Mouse (Mus musculus) colon, adult 2 months (tissue): ENCODE data around the gene Olfr1318. TPM values are rescaled to one million over a fixed set of nuclear protein-coding genes. Genes with fewer than 3 reads are reported as not detected.

Source experiments
- polyA plus RNA-seq: library from polyadenylated mRNA; depleted of rRNA; stranded (reverse); fragments of >200 nt; gene quantifications from 2 replicates; pipeline ENCODE4 v1.2.3, GENCODE M21; 2012; rRNA removed

Gene Olfr1318
- not detected in 2 replicates for polyA plus RNA-seq

DNA sequence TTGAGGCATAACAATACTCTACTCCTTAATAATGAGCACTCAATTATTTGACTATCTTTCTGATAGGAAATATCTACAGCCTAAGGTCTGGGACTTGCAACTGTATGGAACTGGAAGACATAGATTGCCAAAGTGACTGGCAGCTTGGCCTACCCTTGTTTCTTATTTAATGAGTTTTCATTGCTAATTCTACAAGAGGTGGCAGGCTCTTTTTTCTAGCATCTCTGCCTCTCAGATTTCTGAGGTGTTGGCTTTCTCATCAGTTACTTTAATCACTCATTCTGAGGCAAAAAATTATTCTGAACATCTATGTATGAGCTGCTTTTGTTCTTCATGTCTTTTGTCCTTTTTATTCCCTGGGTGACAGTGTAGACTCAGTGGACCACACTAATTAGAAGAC lies at the start of gene Olfr1318:
Olfr1318 (plus strand) TSS at position 301 of the 400 bp plus-strand sequence.

GRCm38 (mm10) chr2:112115340-112115739 lies 38.7 kb upstream of the Olfr1318 start, which contains the start of gene Olfr1315-ps1:
Gene Olfr1315-ps1 (minus strand): TSS chr2:112115440.

DNA sequence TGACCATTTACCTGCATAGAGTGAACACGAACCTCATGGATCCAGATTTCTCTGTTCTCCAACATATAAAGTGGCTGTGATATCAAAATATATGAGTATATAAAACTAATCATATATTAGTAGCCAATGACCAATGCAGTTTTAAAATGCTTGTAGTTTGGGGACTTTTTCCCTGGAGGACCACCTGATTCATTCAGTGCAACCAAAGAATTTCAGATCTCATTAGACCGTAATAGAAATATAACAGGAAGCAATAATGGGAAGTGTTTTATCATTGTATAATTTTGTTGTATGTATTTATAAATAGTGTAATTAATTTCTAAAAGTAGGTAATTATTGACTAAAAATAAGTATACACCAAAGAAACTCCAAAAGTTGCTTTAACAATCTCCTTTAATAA lies 19.1 kb upstream of the Olfr1318 start, which contains the start of gene Olfr1316:
Olfr1316 (minus strand) TSS at position 101 of the 400 bp plus-strand sequence.

DNA sequence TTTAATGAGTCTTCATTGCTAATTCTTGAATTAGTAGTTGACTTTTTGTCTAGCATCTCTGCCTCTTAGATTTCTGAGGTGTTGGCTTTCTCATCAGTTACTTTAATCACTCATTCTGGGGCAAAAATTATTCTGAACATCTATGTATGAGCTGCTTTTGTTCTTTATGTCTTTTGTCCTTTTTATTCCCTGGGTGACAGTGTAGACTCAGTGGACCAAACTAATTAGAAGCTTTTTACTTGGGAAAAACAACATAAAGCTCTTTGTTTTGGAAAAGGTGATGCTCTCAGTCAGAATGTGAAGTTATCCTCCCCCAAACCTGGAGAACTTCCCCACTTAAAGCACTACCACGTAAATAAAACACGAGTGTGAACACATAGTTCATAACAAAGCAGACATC lies 14.0 kb upstream of the Olfr1318 start, which contains the start of gene Olfr1317:
Olfr1317 (plus strand) TSS at position 301 of the 400 bp plus-strand sequence.

Other genes with a start within 250 kb of the Olfr1318 start
- not detected in 2 replicates for gene Olfr1306, start 237.9 kb upstream of the Olfr1318 start, polyA plus RNA-seq
- not detected in 2 replicates for gene Olfr1307, start 204.8 kb upstream of the Olfr1318 start, polyA plus RNA-seq
- gene Olfr1308, start 189.3 kb upstream of the Olfr1318 start, polyA plus RNA-seq = not detected in 2 replicates
- not detected in 2 replicates for gene Olfr1309, start 163.9 kb upstream of the Olfr1318 start, polyA plus RNA-seq
- gene Olfr1310, start 141.5 kb upstream of the Olfr1318 start, polyA plus RNA-seq = not detected in 2 replicates
- not detected in 2 replicates for gene Olfr1311, start 129.8 kb upstream of the Olfr1318 start, polyA plus RNA-seq
- not detected in 2 replicates for gene Olfr1312, start 104.0 kb upstream of the Olfr1318 start, polyA plus RNA-seq
- gene Olfr1313, start 76.4 kb upstream of the Olfr1318 start, polyA plus RNA-seq = not detected in 2 replicates
- gene Olfr1314, start 57.4 kb upstream of the Olfr1318 start, polyA plus RNA-seq = not detected in 2 replicates
- not detected in 2 replicates for gene Olfr1315-ps1, start 38.8 kb upstream of the Olfr1318 start, polyA plus RNA-seq
- gene Olfr1316, start 19.2 kb upstream of the Olfr1318 start, polyA plus RNA-seq = not detected in 2 replicates
- not detected in 2 replicates for gene Olfr1317, start 13.9 kb upstream of the Olfr1318 start, polyA plus RNA-seq
- gene Lpcat4, start 85.3 kb downstream of the Olfr1318 start, polyA plus RNA-seq = 68.9 and 103 TPM in 2 replicates
- gene Nutm1, start 105.1 kb downstream of the Olfr1318 start, polyA plus RNA-seq = not detected in 2 replicates
- 29.9 and 30.3 TPM in 2 replicates for gene Nop10, start 107.7 kb downstream of the Olfr1318 start, polyA plus RNA-seq
- 18.2 and 19.2 TPM in 2 replicates for gene Slc12a6, start 111.6 kb downstream of the Olfr1318 start, polyA plus RNA-seq
- gene Gm21985, start 112.1 kb downstream of the Olfr1318 start, polyA plus RNA-seq = not detected in 2 replicates
- gene Emc4, start 213.8 kb downstream of the Olfr1318 start, polyA plus RNA-seq = 50.1 and 68.0 TPM in 2 replicates
- 0.49 and 0.66 TPM in 2 replicates for gene Katnbl1, start 225.0 kb downstream of the Olfr1318 start, polyA plus RNA-seq